ENCODE assay signal across 19 mouse cellular contexts in genomic region chr1:171770996-171771395, GRCm38 (mm10). TPM values are rescaled to one million over a fixed set of nuclear protein-coding genes. Genes with fewer than 3 reads are reported as not detected.
"Had no signal": no experiment of that assay in that cellular context is flagged by ENCODE, and none has a peak within 500 bp of the region (broad histone marks: within the 10 kb centered on the region; RNA-seq: fewer than 3 reads in every experiment).

No protein-coding gene starts in this region.

- ATAC-seq: midbrain, embryonic 16.5 days had no signal

- H3K36me3 ChIP-seq: kidney, embryonic 15.5 days; limb, embryonic 12.5 days; limb, embryonic 15.5 days; liver, embryonic 15.5 days; lung, embryonic 15.5 days; midbrain, embryonic 12.5 days had no signal

- H3K27ac ChIP-seq: kidney, embryonic 15.5 days; limb, embryonic 12.5 days; limb, embryonic 15.5 days; liver, embryonic 15.5 days; lung, embryonic 15.5 days; midbrain, embryonic 12.5 days had no signal

- H3K9me3 ChIP-seq: kidney, embryonic 15.5 days; limb, embryonic 12.5 days; limb, embryonic 15.5 days; liver, embryonic 15.5 days; lung, embryonic 15.5 days; midbrain, embryonic 12.5 days had no signal

- H3K9ac ChIP-seq: kidney, embryonic 15.5 days; limb, embryonic 12.5 days; limb, embryonic 15.5 days; liver, embryonic 15.5 days; lung, embryonic 15.5 days; midbrain, embryonic 12.5 days had no signal

- H3K27me3 ChIP-seq: kidney, embryonic 15.5 days; limb, embryonic 12.5 days; limb, embryonic 15.5 days; liver, embryonic 15.5 days; lung, embryonic 15.5 days; midbrain, embryonic 12.5 days had no signal

- H3K4me1 ChIP-seq: kidney, embryonic 15.5 days; limb, embryonic 12.5 days; limb, embryonic 15.5 days; liver, embryonic 15.5 days; lung, embryonic 15.5 days; midbrain, embryonic 12.5 days had no signal

- H3K4me2 ChIP-seq: kidney, embryonic 15.5 days; limb, embryonic 12.5 days; limb, embryonic 15.5 days; liver, embryonic 11.5 days; liver, embryonic 15.5 days; lung, embryonic 15.5 days; midbrain, embryonic 12.5 days had no signal

- DNase-seq: kidney, adult 11 months; kidney, adult 8-10 months; kidney, postnatal 10 days; kidney, postnatal 36 days; left cerebral cortex, postnatal 4 days; lung, adult 18-20 months; lung, postnatal 10 days; lung, postnatal 36 days; thymus, adult 18-20 months; thymus, postnatal 4 days had no signal

- H3K4me3 ChIP-seq: kidney, embryonic 15.5 days; limb, embryonic 12.5 days; limb, embryonic 15.5 days; liver, embryonic 15.5 days; lung, embryonic 15.5 days; midbrain, embryonic 12.5 days; myocyte had no signal

RNA-seq across cellular contexts. Expression of gene Slamf1, which starts 4.1 kb away (rescaled TPM):
- polyA plus RNA-seq: myocyte had no signal
